Mouse (Mus musculus): ENCODE results near the gene Nccrp1. TPM values are rescaled to one million over a fixed set of nuclear protein-coding genes. Genes with fewer than 3 reads are reported as not detected.

Gene Nccrp1
- 0.65 TPM for polyA plus RNA-seq (2014; fragmentation: Illumina TruSeq; extraction: RNeasy Lipid Tissue Mini Kit (QIAGEN cat#74804); ENCODE audit: insufficient read depth, low read depth, low replicate concordance)

DNA sequence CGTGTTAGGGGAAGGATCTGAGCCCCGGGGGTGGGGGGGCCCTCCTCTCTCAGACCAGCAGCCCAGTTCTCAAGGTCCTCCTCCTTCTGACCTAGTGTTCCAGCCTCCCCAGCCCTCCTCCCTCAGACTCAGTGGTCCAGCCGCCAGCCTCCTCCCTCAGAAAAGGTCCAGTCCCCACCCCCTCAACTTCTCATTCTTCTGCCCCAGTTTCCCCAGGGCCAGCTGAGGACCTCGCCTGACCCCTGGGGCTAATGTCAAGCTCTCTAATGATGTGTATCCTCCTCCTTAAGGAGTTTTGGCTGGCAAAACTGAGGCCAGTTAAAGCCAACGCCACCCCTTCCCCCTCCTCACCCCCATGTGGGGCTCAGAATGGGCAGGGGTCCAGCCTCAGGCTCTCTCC lies at the start of gene Nccrp1:
TSS of gene Nccrp1 (minus strand) at position 101 of the 400 bp plus-strand sequence.

DNA sequence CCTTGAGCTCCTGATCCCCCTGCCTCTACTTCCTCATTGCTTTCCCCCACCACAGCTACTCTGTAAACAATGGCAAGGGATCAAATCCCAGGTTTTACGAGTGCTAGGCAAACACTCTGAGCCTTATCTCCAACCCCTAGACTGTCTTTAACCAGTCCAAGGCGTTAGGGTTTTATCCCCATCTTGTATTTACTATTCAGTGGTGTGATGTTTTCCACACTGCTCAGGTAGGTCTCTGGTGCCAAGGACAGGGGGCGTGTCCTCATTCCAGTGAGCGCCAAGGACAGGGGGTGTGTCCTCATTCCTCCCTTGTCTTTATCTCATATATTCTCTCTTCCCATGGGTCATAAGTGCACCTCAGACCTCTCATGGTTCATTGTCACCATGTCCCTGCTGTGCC lies 6.5 kb downstream of the Nccrp1 start, which contains the start of gene Sycn:
TSS of gene Sycn (plus strand) at position 360 of the 400 bp plus-strand sequence.

DNA sequence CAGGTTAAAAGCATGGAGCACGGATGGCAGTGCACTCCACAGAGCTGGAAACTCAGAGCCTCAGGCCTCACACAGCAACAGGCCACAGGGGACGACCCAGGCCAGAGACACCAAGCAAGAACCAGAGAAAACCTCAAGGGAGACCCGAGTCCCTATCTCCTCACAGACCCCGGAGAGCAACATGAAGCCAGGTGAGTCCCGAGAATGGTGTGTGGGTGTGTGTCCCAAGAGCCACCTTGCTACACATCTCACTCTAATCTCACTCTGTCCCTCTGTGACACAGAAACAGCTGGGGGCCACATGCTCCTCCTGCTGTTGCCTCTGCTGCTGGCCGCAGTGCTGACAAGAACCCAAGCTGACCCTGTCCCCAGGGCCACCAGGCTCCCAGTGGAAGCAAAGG lies 24.5 kb downstream of the Nccrp1 start, which contains the start of gene Ifnl3:
TSS of gene Ifnl3 (plus strand) at position 301 of the 400 bp plus-strand sequence.

DNA sequence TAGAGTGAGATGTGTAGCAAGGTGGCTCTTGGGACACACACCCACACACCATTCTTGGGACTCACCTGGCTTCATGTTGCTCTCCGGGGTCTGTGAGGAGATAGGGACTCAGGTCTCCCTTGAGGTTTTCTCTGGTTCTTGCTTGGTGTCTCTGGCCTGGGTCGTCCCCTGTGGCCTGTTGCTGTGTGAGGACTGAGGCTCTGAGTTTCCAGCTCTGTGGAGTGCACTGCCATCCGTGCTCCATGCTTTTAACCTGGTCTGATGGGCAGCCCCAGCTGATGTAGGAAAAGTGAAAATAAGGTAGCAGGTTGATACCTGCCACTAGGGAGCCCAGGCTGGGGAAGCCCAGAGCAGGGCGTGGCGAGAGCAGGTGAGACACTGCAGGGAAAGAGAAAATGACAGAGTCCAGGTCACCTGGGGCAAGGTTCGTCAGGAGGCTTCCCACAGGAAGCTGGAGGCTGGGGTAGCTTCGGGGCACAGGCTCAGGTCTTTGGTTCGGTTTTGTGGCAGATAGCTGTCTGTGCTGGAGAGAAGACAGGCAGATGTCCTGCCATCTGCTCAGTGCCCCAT lies 36.6 kb downstream of the Nccrp1 start, which contains the start of gene Ifnl2:
TSS of gene Ifnl2 (minus strand) at position 51 of the 570 bp plus-strand sequence.

Other genes starting within 250 kb of the Nccrp1 start
- not detected for gene Dll3, start 245.0 kb downstream of the Nccrp1 start, polyA plus RNA-seq (2014; fragmentation: Illumina TruSeq; extraction: RNeasy Lipid Tissue Mini Kit (QIAGEN cat#74804); ENCODE audit: insufficient read depth, low read depth, low replicate concordance)
- 32.3 TPM for gene Timm50, start 235.2 kb downstream of the Nccrp1 start, polyA plus RNA-seq (2014; fragmentation: Illumina TruSeq; extraction: RNeasy Lipid Tissue Mini Kit (QIAGEN cat#74804); ENCODE audit: insufficient read depth, low read depth, low replicate concordance)
- 34.2 TPM for gene Supt5, start 208.5 kb downstream of the Nccrp1 start, polyA plus RNA-seq (2014; fragmentation: Illumina TruSeq; extraction: RNeasy Lipid Tissue Mini Kit (QIAGEN cat#74804); ENCODE audit: insufficient read depth, low read depth, low replicate concordance)
- gene Rps16, start 196.6 kb downstream of the Nccrp1 start, polyA plus RNA-seq (2014; fragmentation: Illumina TruSeq; extraction: RNeasy Lipid Tissue Mini Kit (QIAGEN cat#74804); ENCODE audit: insufficient read depth, low read depth, low replicate concordance): 1,955 TPM
- gene Plekhg2, start 174.7 kb downstream of the Nccrp1 start, polyA plus RNA-seq (2014; fragmentation: Illumina TruSeq; extraction: RNeasy Lipid Tissue Mini Kit (QIAGEN cat#74804); ENCODE audit: insufficient read depth, low read depth, low replicate concordance): 9.7 TPM
- 49.5 TPM for gene Zfp36, start 167.0 kb downstream of the Nccrp1 start, polyA plus RNA-seq (2014; fragmentation: Illumina TruSeq; extraction: RNeasy Lipid Tissue Mini Kit (QIAGEN cat#74804); ENCODE audit: insufficient read depth, low read depth, low replicate concordance)
- 23.3 TPM for gene Med29, start 154.5 kb downstream of the Nccrp1 start, polyA plus RNA-seq (2014; fragmentation: Illumina TruSeq; extraction: RNeasy Lipid Tissue Mini Kit (QIAGEN cat#74804); ENCODE audit: insufficient read depth, low read depth, low replicate concordance)
- gene Paf1, start 154.3 kb downstream of the Nccrp1 start, polyA plus RNA-seq (2014; fragmentation: Illumina TruSeq; extraction: RNeasy Lipid Tissue Mini Kit (QIAGEN cat#74804); ENCODE audit: insufficient read depth, low read depth, low replicate concordance): 56.4 TPM
- 140 TPM for gene Gmfg, start 109.8 kb downstream of the Nccrp1 start, polyA plus RNA-seq (2014; fragmentation: Illumina TruSeq; extraction: RNeasy Lipid Tissue Mini Kit (QIAGEN cat#74804); ENCODE audit: insufficient read depth, low read depth, low replicate concordance)
- 0.81 TPM for gene Lrfn1, start 95.3 kb downstream of the Nccrp1 start, polyA plus RNA-seq (2014; fragmentation: Illumina TruSeq; extraction: RNeasy Lipid Tissue Mini Kit (QIAGEN cat#74804); ENCODE audit: insufficient read depth, low read depth, low replicate concordance)
- not detected for gene Ifnl2, start 36.8 kb downstream of the Nccrp1 start, polyA plus RNA-seq (2014; fragmentation: Illumina TruSeq; extraction: RNeasy Lipid Tissue Mini Kit (QIAGEN cat#74804); ENCODE audit: insufficient read depth, low read depth, low replicate concordance)
- gene Ifnl3, start 24.4 kb downstream of the Nccrp1 start, polyA plus RNA-seq (2014; fragmentation: Illumina TruSeq; extraction: RNeasy Lipid Tissue Mini Kit (QIAGEN cat#74804); ENCODE audit: insufficient read depth, low read depth, low replicate concordance): not detected
- gene Sycn, start 6.4 kb downstream of the Nccrp1 start, polyA plus RNA-seq (2014; fragmentation: Illumina TruSeq; extraction: RNeasy Lipid Tissue Mini Kit (QIAGEN cat#74804); ENCODE audit: insufficient read depth, low read depth, low replicate concordance): not detected
- gene Samd4b, start 50.9 kb upstream of the Nccrp1 start, polyA plus RNA-seq (2014; fragmentation: Illumina TruSeq; extraction: RNeasy Lipid Tissue Mini Kit (QIAGEN cat#74804); ENCODE audit: insufficient read depth, low read depth, low replicate concordance): 12.4 TPM
- 22.3 TPM for gene Pak4, start 50.9 kb upstream of the Nccrp1 start, polyA plus RNA-seq (2014; fragmentation: Illumina TruSeq; extraction: RNeasy Lipid Tissue Mini Kit (QIAGEN cat#74804); ENCODE audit: insufficient read depth, low read depth, low replicate concordance)
- gene Acp7, start 84.1 kb upstream of the Nccrp1 start, polyA plus RNA-seq (2014; fragmentation: Illumina TruSeq; extraction: RNeasy Lipid Tissue Mini Kit (QIAGEN cat#74804); ENCODE audit: insufficient read depth, low read depth, low replicate concordance): not detected
- 0.96 TPM for gene Fbxo27, start 145.6 kb upstream of the Nccrp1 start, polyA plus RNA-seq (2014; fragmentation: Illumina TruSeq; extraction: RNeasy Lipid Tissue Mini Kit (QIAGEN cat#74804); ENCODE audit: insufficient read depth, low read depth, low replicate concordance)
- 2.8 TPM for gene Fbxo17, start 169.6 kb upstream of the Nccrp1 start, polyA plus RNA-seq (2014; fragmentation: Illumina TruSeq; extraction: RNeasy Lipid Tissue Mini Kit (QIAGEN cat#74804); ENCODE audit: insufficient read depth, low read depth, low replicate concordance)
- gene Mrps12, start 194.6 kb upstream of the Nccrp1 start, polyA plus RNA-seq (2014; fragmentation: Illumina TruSeq; extraction: RNeasy Lipid Tissue Mini Kit (QIAGEN cat#74804); ENCODE audit: insufficient read depth, low read depth, low replicate concordance): 66.0 TPM
- gene Sars2, start 194.7 kb upstream of the Nccrp1 start, polyA plus RNA-seq (2014; fragmentation: Illumina TruSeq; extraction: RNeasy Lipid Tissue Mini Kit (QIAGEN cat#74804); ENCODE audit: insufficient read depth, low read depth, low replicate concordance): 3.8 TPM
- gene Ccer2, start 208.9 kb upstream of the Nccrp1 start, polyA plus RNA-seq (2014; fragmentation: Illumina TruSeq; extraction: RNeasy Lipid Tissue Mini Kit (QIAGEN cat#74804); ENCODE audit: insufficient read depth, low read depth, low replicate concordance): not detected
- 47.9 TPM for gene Sirt2, start 219.5 kb upstream of the Nccrp1 start, polyA plus RNA-seq (2014; fragmentation: Illumina TruSeq; extraction: RNeasy Lipid Tissue Mini Kit (QIAGEN cat#74804); ENCODE audit: insufficient read depth, low read depth, low replicate concordance)
- 29.6 TPM for gene Nfkbib, start 220.3 kb upstream of the Nccrp1 start, polyA plus RNA-seq (2014; fragmentation: Illumina TruSeq; extraction: RNeasy Lipid Tissue Mini Kit (QIAGEN cat#74804); ENCODE audit: insufficient read depth, low read depth, low replicate concordance)
- gene Rinl, start 241.7 kb upstream of the Nccrp1 start, polyA plus RNA-seq (2014; fragmentation: Illumina TruSeq; extraction: RNeasy Lipid Tissue Mini Kit (QIAGEN cat#74804); ENCODE audit: insufficient read depth, low read depth, low replicate concordance): 16.0 TPM

Measured in lung, adult 10 weeks (tissue).